Mouse (Mus musculus) kidney, embryonic 14.5 days (tissue): ENCODE results near the gene Nkd1. TPM values are rescaled to one million over a fixed set of nuclear protein-coding genes. Genes with fewer than 3 reads are reported as not detected.
A peak's percentile ranks its signal among the peaks of the same experiment; 100 is the strongest.

Experiments
- ATAC-seq: fragments of 200-750 bp; cut with Nextera tagmentation; 2 replicates; pipeline ENCODE4 v1.8.0; 2017; ENCODE audit warnings: moderate number of reproducible peaks, mild to moderate bottlenecking, moderate TSS enrichment, moderate library complexity; ENCODE audit not compliant: low FRiP score, low TSS enrichment
- H3K27ac ChIP-seq: fragments of 300-500 bp; sonication (generic); 2 replicates; pipeline ENCODE4 v1.5.1; 2014; ENCODE audit warnings: low read depth, mild to moderate bottlenecking, low read length, moderate library complexity, mixed read lengths
- H3K27me3 ChIP-seq: fragments of 300-500 bp; sonication (generic); 2 replicates; pipeline ENCODE4 v1.6.1; 2014; ENCODE audit warnings: mild to moderate bottlenecking, low read length; ENCODE audit not compliant: control insufficient read depth, insufficient read depth
- H3K36me3 ChIP-seq: fragments of 300-500 bp; sonication (generic); 2 replicates; pipeline ENCODE4 v1.6.1; 2014; ENCODE audit warnings: low read length, mixed read lengths; ENCODE audit not compliant: control insufficient read depth, insufficient read depth
- H3K4me1 ChIP-seq: fragments of 300-500 bp; sonication (generic); 2 replicates; pipeline ENCODE4 v1.6.1; 2014; ENCODE audit warnings: low read length, mixed read lengths; ENCODE audit not compliant: control insufficient read depth, insufficient read depth
- H3K4me2 ChIP-seq: fragments of 300-500 bp; sonication (generic); replicated peaks from 2 replicates; pipeline ENCODE4 v1.6.1; 2014; ENCODE audit warnings: low read depth, mild to moderate bottlenecking, low read length
- H3K4me3 ChIP-seq: fragments of 300-500 bp; sonication (generic); 2 replicates; pipeline ENCODE4 v1.5.1; 2014; ENCODE audit warnings: mild to moderate bottlenecking, low read length
- H3K9ac ChIP-seq: fragments of 300-500 bp; sonication (generic); 2 replicates; pipeline ENCODE4 v1.6.1; 2014; ENCODE audit warnings: low read depth, mild to moderate bottlenecking, low read length, moderate library complexity
- H3K9me3 ChIP-seq: fragments of 300-500 bp; sonication (generic); 2 replicates; pipeline ENCODE4 v1.6.1; 2016; ENCODE audit warnings: low read length; ENCODE audit not compliant: control insufficient read depth
- WGBS: fragments of 180-500 bp; shearing (Covaris S2); extraction: QIAGEN DNeasy Blood & Tissue Kit; methylation state at CpG from one replicate; pipeline ENCODE4 v1.1.7; 2014; 5-methylcytosine and 5-hydroxymethylcytosine counted together
- polyA plus RNA-seq: library from polyadenylated mRNA; unstranded; fragments of >200 nt; fragmentation: Nextera tagmentation; extraction: Ambion mirVana; gene quantifications from 2 replicates; pipeline ENCODE4 v1.2.1, GENCODE M21; 2014

Gene Nkd1
- 52.4 and 60.9 TPM in 2 replicates for polyA plus RNA-seq

DNA sequence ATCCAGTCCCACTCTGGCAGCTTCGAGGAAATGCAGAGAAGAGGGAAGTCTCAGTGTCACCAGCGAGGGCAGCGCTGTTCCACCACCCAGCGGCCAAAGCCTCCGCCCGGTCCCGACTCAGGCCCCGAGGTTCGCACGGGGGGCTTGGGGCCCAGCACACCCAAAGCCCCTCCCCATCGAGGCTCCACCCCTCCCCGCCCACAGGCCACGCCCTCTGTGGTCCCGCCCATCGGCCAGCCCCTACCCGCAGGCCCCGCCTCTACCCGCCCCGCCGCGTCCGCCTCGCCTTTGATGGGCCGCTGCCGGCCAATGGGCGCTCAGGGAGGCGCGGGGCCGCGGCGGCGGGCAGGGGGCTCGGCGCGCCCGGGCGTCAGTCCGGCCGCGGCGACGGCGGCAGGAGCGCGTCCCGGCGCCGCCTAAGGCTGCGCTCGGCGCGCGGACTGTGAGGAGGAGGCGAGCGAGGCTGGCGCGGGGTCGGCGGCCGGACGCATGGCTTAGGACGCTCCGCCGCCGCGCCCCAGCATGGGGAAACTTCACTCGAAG, at the start of gene Nkd1:
TSS of gene Nkd1 (plus strand) at position 370 of the 543 bp plus-strand sequence.
- Histone ChIP-seq H3K4me2 (peak within 1 kb of the TSS; percentile 87), H3K27ac (peak within 1 kb of the TSS; percentile 55; the same call in 1 of the 2 replicates), H3K9me3 (no peaks in the 10 kb centered on the region), H3K36me3 (peaks cover 3% of the 10 kb centered on the region; the same call in 1 of the 2 replicates), H3K4me1 (peaks cover 37% of the 10 kb centered on the region), H3K4me3 (peak within 1 kb of the TSS; percentile 82), H3K9ac (peak within 1 kb of the TSS; percentile 86), H3K27me3 (0 out of 2 replicates have a peak, but pooled peaks cover 4% of the 10 kb centered on the region)
- peak; percentile 90 for ATAC-seq
- WGBS, result under 1% methylated on average over 65 of the region's 67 CpGs

DNA sequence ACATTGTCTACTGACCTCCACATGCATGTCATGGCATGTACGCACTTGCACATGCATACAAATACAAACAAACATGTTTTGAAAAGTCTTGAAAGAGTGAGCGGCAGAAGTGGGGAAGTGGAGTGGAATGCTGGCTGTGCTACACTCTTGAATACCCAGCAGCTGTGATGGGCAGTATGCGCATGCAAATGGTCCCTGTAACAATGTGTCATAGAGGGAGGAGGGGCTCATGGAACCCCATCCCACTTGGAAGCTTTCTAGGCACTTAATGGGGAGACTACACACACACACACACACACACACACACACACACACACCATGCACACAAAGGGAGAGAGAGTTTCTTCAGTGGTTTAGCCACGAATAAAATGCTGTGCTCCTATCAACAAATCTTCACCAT, 39.9 kb upstream of the Nkd1 start:
- no peaks in the 10 kb centered on the region for H3K4me1 ChIP-seq
- H3K9me3 ChIP-seq, result no peaks in the 10 kb centered on the region
- ATAC-seq, result no peak
- H3K9ac ChIP-seq, result no peak overlapping the region
- no peaks in the 10 kb centered on the region for H3K27me3 ChIP-seq
- H3K36me3 ChIP-seq, result no peaks in the 10 kb centered on the region
- H3K4me3 ChIP-seq, result no peak overlapping the region
- no peak overlapping the region for H3K27ac ChIP-seq
- H3K4me2 ChIP-seq, result no peak overlapping the region
- WGBS, result 91% methylated on average over 4 of the region's 4 CpGs

DNA sequence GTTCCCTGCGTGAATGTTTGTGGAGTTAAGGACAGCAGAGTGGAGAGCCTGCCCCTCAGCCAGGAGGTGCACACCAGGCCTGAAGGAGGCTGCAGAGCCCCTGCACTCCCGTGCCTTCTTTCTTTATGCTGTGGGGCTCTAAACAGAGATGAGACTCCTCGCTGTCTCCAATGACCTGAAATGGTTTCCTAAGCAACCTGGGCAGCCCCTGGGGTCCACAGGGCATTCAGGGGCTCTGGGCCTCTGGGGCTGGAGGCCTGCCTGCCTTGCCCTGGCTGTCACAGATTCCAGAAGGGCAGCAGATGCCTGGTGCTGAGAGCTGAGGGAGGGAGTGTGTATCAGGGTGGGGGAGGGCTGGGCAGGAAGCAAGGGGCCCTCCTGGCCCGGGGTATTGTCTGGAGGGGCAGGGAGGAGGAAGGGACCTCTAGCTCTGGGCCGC, 32.7 kb upstream of the Nkd1 start:
- 3% methylated on average over 5 of the region's 5 CpGs for WGBS
- peak; percentile 64 for ATAC-seq

DNA sequence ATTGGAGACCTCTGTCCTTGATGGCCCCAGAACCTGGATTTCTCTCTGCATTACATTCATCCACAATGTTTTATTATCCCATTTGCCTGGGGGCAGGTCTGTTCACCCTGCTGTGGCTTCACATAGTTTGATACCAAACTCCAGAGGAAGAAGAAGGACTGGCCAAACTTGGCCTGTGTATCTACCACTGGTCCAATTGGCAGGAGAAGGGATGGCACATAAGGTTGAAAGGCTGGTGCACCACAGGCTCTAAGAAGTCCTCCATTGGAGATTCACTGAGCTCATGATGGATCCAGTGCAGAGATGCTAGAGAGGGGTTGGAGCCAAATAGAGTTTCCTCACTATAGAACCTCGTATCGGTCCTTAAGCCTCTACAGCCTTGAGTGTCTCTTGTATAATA, 27.1 kb upstream of the Nkd1 start:
- Histone ChIP-seq H3K27ac (no peak overlapping the region), H3K4me1 (peaks cover 4% of the 10 kb centered on the region; the same call in 1 of the 2 replicates), H3K36me3 (no peaks in the 10 kb centered on the region), H3K27me3 (no peaks in the 10 kb centered on the region), H3K4me3 (no peak overlapping the region), H3K4me2 (no peak overlapping the region), H3K9ac (no peak overlapping the region), H3K9me3 (no peaks in the 10 kb centered on the region)
- ATAC-seq, result no peak
- 98% methylated on average over 2 of the region's 2 CpGs for WGBS

More for the DNA sequence above, 32.7 kb upstream of the Nkd1 start:
- Histone ChIP-seq H3K36me3 (no peaks in the 10 kb centered on the region), H3K27me3 (no peaks in the 10 kb centered on the region), H3K4me3 (no peak overlapping the region), H3K9me3 (no peaks in the 10 kb centered on the region), H3K4me1 (peaks cover 7% of the 10 kb centered on the region; the same call in 1 of the 2 replicates), H3K9ac (0 out of 2 replicates have a peak overlapping the region, but pooled peaks have one; percentile 1), H3K27ac (no peak overlapping the region), H3K4me2 (no peak overlapping the region)

DNA sequence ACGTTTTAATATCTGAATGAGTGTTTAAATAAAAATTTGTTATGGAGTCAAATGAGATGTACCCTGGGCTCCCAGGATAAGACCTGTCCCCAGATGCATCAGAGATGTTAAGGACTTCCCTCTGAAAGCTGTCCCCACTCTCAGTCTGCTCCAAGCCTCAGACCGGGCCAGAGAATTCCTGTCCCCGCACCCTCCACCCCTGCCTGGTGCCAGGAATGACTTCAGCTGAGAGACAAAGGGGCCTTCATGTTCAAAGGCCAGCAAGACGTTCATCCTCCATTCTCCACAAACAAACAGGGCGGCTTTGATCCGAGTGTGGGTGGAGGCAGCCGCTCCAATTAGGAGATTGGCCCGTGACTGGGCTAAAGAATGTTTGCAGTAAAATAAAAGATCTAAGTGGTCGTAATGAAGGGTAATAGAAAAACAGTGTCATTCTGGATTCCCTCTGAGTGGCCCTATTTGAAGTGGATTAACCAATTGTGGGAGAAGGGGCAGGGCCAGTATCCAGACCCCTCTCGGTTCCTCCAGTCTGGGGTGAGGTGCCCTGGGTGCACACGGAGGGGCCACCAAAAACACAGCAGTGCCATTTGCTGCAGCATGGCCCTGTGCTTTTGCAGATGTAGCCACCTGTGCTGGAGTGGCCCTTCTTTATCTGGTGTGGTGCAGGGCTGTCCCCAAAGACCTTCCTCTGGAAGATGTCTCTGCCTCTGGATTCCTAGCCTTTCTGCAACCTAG, 25.9 kb upstream of the Nkd1 start:
- no peak overlapping the region for H3K4me2 ChIP-seq
- H3K36me3 ChIP-seq, result no peaks in the 10 kb centered on the region
- no peak overlapping the region for H3K27ac ChIP-seq
- peaks cover 4% of the 10 kb centered on the region; the same call in 1 of the 2 replicates for H3K4me1 ChIP-seq
- ATAC-seq, result no peak
- H3K4me3 ChIP-seq, result no peak overlapping the region
- H3K9me3 ChIP-seq, result no peaks in the 10 kb centered on the region
- no peak overlapping the region for H3K9ac ChIP-seq
- H3K27me3 ChIP-seq, result no peaks in the 10 kb centered on the region
- 10% methylated on average over 11 of the region's 11 CpGs for WGBS

DNA sequence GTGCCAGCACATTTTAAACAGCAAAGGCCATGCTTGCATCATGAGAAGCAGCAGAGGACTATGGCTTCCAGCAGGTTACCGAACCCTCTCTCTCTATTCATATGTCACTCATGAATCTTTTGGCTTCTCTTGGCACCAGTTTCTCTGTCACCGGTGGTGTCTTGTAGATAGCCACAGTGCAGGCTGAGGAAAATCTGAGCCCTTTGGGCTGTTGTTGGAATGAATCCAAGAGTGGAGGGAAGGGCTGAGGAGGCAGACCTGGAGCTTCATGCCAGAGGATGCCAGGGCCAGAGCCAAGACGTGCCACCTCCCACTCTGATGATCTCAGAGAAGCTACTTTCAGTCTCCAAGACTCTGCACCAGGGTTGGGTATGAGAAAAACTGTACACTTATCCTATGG, 19.0 kb upstream of the Nkd1 start:
- Histone ChIP-seq H3K36me3 (no peaks in the 10 kb centered on the region), H3K4me1 (no peaks in the 10 kb centered on the region), H3K4me2 (no peak overlapping the region), H3K9me3 (no peaks in the 10 kb centered on the region; the same call in 1 of the 2 replicates), H3K27me3 (no peaks in the 10 kb centered on the region), H3K27ac (no peak overlapping the region), H3K9ac (no peak overlapping the region), H3K4me3 (no peak overlapping the region)
- WGBS, result 91% methylated on average over 3 of the region's 3 CpGs
- ATAC-seq, result no peak

DNA sequence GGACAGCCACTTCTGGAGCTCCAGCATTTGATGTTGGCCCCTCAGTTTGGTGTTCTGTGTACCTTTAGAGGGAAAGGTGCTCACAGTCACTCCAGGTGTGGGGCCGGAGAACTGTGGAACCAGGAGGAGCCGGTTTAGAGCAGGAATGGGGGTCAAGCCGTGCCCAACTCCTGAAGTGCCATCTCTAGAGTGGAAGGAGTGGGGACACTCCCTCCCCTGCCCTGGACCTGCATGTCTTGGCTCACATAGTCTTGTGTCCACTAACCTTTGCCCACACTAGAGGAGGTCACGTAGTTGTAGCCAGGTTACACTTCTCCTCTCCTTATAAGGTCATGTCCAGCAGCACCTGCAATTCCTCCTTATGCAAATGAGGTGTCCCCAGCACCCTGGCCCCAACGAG, 14.2 kb upstream of the Nkd1 start:
- no peaks in the 10 kb centered on the region for H3K9me3 ChIP-seq
- H3K4me3 ChIP-seq, result no peak overlapping the region
- no peak overlapping the region for H3K9ac ChIP-seq
- no peaks in the 10 kb centered on the region for H3K36me3 ChIP-seq
- H3K4me2 ChIP-seq, result no peak overlapping the region
- WGBS, result 67% methylated on average over 5 of the region's 5 CpGs
- H3K4me1 ChIP-seq, result no peaks in the 10 kb centered on the region
- no peaks in the 10 kb centered on the region for H3K27me3 ChIP-seq
- H3K27ac ChIP-seq, result no peak overlapping the region
- no peak for ATAC-seq

DNA sequence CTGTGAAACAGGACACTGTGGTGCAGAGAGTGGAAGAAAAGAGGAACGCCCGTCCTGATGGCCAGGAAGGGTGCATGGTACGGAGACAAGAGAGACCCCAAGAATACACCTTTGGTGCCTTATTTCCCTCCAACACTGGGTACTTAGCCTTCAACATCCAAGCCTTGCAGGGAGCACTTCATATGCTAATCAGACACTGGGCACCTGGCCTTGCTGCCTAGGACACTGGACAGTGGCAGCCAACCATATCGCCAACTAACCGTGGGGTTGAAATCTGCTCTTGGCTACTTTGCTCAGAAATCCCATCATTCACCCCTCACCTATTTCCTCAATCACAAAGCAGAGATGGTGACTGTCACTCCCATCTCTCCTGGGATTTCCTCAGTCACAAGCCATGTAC, 10.1 kb upstream of the Nkd1 start:
- H3K9ac ChIP-seq, result no peak overlapping the region
- WGBS, result 85% methylated on average over 5 of the region's 5 CpGs
- H3K4me2 ChIP-seq, result no peak overlapping the region
- peaks cover 4% of the 10 kb centered on the region; the same call in 1 of the 2 replicates for H3K27me3 ChIP-seq
- ATAC-seq, result no peak
- no peaks in the 10 kb centered on the region for H3K36me3 ChIP-seq
- H3K27ac ChIP-seq, result no peak overlapping the region
- no peak overlapping the region for H3K4me3 ChIP-seq
- no peaks in the 10 kb centered on the region for H3K9me3 ChIP-seq
- H3K4me1 ChIP-seq, result no peaks in the 10 kb centered on the region
